Mouse (Mus musculus) olfactory bulb, adult 2 months (tissue): ENCODE results near the gene Erc1. TPM values are rescaled to one million over a fixed set of nuclear protein-coding genes. Genes with fewer than 3 reads are reported as not detected.

Experiments used
- H3K27ac ChIP-seq: fragments of 200-500 bp; 2 replicates; pipeline ENCODE4 v1.5.1; 2012; ENCODE audit warnings: low read depth, low read length; ENCODE audit not compliant: insufficient read depth
- H3K4me1 ChIP-seq: fragments of 200-500 bp; 2 replicates; pipeline ENCODE4 v1.6.1; 2012; ENCODE audit warnings: low read length; ENCODE audit not compliant: control insufficient read depth, insufficient read depth
- H3K4me3 ChIP-seq: fragments of 200-500 bp; 2 replicates; pipeline ENCODE4 v1.5.1; 2012; ENCODE audit warnings: mild to moderate bottlenecking, low read depth, low read length, moderate library complexity; ENCODE audit not compliant: insufficient read depth
- CTCF ChIP-seq: fragments of 200-500 bp; IDR thresholded peaks from 2 replicates; pipeline ENCODE4 v1.5.1; 2012; ENCODE audit warnings: low read depth, mild to moderate bottlenecking, low read length, moderate library complexity; ENCODE audit not compliant: insufficient read depth
- POLR2A ChIP-seq: fragments of 200-500 bp; IDR thresholded peaks from 2 replicates; pipeline ENCODE4 v1.6.1; 2012; ENCODE audit warnings: mild to moderate bottlenecking, low read depth, low read length, moderate library complexity; ENCODE audit not compliant: insufficient read depth
- WGBS: fragments of 180-500 bp; shearing (Covaris S2); methylation state at CpG from one replicate; pipeline ENCODE4 v1.1.7; 2018; 5-methylcytosine and 5-hydroxymethylcytosine counted together
- polyA plus RNA-seq: library from polyadenylated mRNA; stranded (reverse); fragments of >200 nt; gene quantifications from 2 replicates; pipeline ENCODE4 v1.2.4, GENCODE M21; 2012; ENCODE audit warnings: low replicate concordance; ENCODE audit not compliant: missing spikeins, insufficient read depth, insufficient read length

The Erc1 gene
- polyA plus RNA-seq, 1 experiment: not detected

DNA sequence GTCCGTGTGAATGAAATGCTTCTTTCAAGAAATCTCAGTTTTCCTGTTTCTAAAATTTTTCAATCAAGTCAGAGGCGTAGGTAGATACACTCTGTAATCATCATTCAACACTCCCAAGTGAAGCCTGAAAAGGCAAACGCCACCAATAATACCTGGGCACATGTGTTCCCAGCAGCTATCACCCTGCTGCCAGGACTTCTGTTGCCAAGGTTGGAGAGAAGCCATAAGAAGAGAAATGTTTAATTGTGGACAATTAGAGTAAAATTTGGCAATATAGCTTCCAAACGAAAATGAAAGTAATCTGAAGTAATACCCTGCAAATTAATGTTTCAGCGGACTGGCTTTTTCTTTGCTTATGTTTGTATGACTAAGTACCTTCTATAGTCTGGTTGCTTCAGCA lies 140.1 kb downstream of the Erc1 start:
- WGBS: 79% methylated on average over 5 of the region's 5 CpGs
- Histone ChIP-seq H3K27ac (no peak overlapping the region), H3K4me3 (no peak overlapping the region), H3K4me1 (0 out of 2 replicates have a peak, but pooled peaks cover 2% of the 10 kb centered on the region)
- TF ChIP-seq CTCF (no peak), POLR2A (no peak)

DNA sequence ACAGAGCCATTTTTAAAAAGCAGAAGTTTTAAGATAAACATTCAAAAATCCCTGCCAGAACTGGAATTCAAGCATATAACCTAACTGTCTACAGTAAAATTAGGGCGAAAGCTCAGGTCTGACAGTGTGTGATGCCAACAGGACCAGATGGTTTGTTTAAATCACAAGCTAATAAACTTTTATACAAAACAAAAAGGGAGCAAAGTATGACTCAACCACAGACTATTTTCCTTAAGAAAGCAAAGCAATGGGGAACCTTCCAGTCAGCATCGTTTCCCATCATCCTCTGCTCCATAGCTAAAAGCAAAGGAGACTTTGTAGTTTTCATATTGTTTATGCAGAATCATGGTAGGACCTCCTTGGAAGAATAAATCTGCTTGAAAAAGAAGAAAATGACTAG lies 143.1 kb downstream of the Erc1 start:
- no peaks in the 10 kb centered on the region for H3K4me1 ChIP-seq
- H3K27ac ChIP-seq: no peak overlapping the region
- H3K4me3 ChIP-seq: no peak overlapping the region
- TF ChIP-seq CTCF (no peak), POLR2A (no peak)
- WGBS: 83% methylated on average over 2 of the region's 2 CpGs

DNA sequence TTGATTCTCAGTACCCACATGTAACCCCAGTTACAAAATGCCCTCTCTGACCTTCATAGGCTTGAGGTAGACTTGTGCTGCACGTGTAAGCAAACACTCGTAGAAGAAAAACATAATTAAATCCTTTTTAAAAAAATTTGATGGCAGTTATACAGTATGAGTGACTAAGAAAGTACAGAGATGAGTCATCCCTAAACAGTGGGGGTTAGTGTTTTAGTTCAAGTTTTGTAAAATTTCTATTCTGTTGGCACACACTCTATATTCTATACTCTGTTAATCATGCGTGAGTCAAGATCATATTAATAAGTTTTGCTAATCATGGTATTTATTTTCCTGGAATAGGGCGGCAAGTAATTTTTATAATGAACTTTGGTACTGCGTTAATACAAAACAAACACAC lies 155.2 kb downstream of the Erc1 start:
- H3K4me3 ChIP-seq: no peak overlapping the region
- WGBS: 66% methylated on average over 5 of the region's 5 CpGs
- TF ChIP-seq CTCF (no peak), POLR2A (no peak)
- H3K4me1 ChIP-seq: no peaks in the 10 kb centered on the region
- no peak overlapping the region for H3K27ac ChIP-seq

DNA sequence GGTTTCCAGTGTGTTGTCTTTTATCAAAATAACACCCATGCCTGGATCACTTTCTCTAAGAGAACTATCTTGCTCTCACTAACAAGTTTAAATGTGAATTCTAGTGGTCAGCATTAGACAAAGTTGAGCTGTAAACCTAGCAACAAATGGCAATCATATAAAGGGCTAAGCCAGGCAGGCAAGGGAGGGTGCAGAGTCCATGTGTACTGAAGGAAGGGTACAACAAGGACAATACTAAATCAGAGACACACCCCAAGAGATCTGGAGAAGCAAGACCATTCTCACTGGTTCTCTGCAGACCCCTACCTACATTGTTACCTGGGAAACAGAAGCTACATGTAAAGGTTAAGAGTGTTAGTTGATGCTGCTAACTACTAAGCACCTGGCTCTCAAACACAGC lies 161.5 kb downstream of the Erc1 start:
- Histone ChIP-seq H3K4me1 (no peaks in the 10 kb centered on the region), H3K27ac (no peak overlapping the region), H3K4me3 (no peak overlapping the region)
- TF ChIP-seq CTCF (no peak), POLR2A (no peak)

DNA sequence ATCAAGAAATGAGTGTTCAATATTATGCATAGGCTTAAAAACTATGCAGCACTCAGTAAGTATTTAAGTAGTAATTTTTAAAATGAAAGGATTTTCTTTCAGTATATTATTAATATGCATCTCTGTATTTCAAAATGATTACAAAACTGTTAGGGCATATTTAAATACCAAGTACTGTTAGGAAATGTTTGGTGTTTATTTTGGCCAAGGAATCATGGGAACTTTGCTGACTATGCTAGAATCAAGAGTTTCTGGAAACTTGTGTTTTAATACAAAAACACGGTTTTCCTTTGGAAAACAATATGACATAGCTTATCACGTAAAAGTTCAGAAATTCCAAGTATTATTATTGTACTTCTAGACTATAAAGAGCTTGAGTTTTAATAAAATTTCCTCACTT lies 167.2 kb downstream of the Erc1 start:
- no peak overlapping the region for H3K27ac ChIP-seq
- no peak overlapping the region for H3K4me3 ChIP-seq
- 96% methylated on average over 2 of the region's 2 CpGs for WGBS
- no peaks in the 10 kb centered on the region for H3K4me1 ChIP-seq
- no peak for TF ChIP-seq POLR2A
- no peak for TF ChIP-seq CTCF

DNA sequence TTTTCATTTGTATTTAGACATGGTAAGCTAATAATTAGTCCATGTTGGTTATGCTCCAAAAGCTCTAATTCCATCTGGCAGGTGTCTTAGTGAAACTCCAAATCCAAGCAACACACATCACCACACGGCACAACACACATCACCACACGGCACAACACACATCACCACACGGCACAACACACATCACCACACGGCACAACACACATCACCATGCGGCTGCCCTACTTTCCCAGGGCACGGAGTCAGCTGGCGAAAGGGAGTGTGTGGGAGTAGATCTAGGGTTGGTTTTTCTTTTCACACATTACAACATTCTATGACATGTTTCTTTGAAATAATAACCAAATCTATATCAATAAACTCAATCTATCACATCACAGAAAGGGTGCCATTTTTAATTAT lies 173.2 kb downstream of the Erc1 start:
- H3K4me1 ChIP-seq: peaks cover 2% of the 10 kb centered on the region; the same call in 1 of the 2 replicates
- H3K4me3 ChIP-seq: no peak overlapping the region
- TF ChIP-seq CTCF: no peak
- no peak for TF ChIP-seq POLR2A
- WGBS: 51% methylated on average over 7 of the region's 7 CpGs
- H3K27ac ChIP-seq: no peak overlapping the region

DNA sequence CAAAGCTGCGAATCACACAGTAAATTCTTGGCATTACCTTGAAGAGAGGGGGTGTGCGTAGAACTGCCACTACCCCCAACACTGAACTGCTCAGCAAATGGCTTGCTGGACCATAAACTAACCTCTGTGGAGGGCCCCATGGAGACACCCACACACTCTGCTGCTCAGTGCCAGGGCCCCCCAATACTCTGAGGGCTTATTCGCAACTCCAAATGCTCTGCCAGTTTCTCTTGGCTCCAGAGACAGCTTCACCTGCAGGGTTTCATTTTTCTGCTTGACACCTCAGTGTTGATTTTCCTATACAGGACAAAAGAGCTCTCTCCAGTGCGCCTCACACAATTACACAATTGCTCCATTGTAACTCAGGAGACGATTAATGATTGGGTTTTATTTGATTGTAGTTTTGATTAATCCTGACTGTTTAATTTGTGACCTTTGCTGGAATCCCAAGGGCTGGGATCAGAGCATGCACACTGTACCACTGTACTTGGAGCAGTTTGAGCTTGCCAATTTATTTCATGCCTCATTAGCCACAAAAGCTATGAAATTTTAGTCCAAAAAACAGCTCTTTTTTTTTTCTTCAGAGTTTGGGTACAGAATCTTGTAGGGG lies 173.7 kb downstream of the Erc1 start:
- Histone ChIP-seq H3K27ac (no peak overlapping the region), H3K4me3 (no peak overlapping the region), H3K4me1 (peaks cover 2% of the 10 kb centered on the region; the same call in 1 of the 2 replicates)
- 48% methylated on average over 5 of the region's 5 CpGs for WGBS
- TF ChIP-seq POLR2A (no peak), CTCF (no peak)

DNA sequence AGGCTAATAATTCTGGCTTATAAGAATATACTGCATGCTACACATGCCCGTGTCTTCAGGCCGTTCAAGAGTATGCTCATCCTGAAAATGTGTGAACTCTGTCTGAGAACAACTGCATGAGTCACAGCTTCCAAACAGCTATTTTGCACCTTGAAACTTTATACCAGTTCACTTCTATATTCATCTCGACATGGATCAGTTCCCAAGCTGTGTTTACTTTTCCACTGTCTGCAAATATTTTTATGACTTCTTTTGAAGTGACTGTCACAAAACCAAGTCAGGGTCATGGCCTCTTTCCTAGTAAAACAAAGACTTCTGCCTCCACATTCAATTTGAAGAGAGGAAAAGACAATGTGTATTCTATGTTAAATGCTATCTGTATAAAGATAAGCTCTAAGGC lies 178.2 kb downstream of the Erc1 start:
- no peak overlapping the region for H3K27ac ChIP-seq
- TF ChIP-seq CTCF (no peak), POLR2A (no peak)
- 67% methylated on average over 3 of the region's 3 CpGs for WGBS
- no peak overlapping the region for H3K4me3 ChIP-seq
- peaks cover 2% of the 10 kb centered on the region; the same call in 1 of the 2 replicates for H3K4me1 ChIP-seq

DNA sequence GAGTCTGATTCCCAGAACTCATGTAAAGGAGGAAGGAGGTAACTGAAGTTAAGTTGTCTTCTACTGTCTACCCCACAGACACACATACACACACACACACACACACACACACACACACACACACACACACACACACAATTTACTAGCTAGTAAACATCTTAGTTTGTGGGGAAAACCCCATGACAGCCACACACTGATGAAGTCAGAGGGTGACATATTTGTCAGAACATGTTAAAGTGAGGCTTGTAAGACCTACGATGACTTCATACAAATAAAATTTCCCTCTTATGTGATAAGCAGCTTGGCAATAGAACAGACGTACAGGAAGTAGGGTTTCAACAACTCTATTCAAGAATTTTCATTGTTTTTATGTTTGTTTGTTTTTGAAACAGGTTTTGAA lies 185.0 kb downstream of the Erc1 start:
- TF ChIP-seq POLR2A: no peak
- no peak for TF ChIP-seq CTCF
- H3K4me1 ChIP-seq: no peaks in the 10 kb centered on the region
- no peak overlapping the region for H3K27ac ChIP-seq
- 94% methylated on average over 2 of the region's 2 CpGs for WGBS
- no peak overlapping the region for H3K4me3 ChIP-seq

DNA sequence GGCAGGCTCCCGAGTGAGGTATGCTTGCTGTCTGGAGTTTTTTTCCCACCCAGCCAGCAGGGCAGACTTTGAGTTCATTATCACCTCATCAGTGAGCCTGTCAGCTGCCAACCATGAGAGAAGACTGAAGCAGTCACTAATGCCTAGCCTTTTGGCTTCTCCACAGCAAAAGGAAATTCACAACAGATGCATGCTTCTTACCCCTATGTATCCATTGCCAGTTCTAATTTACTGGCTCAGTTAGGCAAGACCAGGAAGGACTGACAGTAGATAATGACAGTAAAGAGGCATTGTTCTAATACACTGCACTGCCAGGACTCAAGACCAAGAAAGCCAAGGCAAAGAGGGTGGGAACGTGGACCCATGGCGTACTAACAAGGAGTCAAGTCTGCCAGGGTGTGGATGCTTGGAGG lies 186.9 kb downstream of the Erc1 start:
- no peaks in the 10 kb centered on the region for H3K4me1 ChIP-seq
- H3K4me3 ChIP-seq: no peak overlapping the region
- H3K27ac ChIP-seq: no peak overlapping the region
- no peak for TF ChIP-seq CTCF
- no peak for TF ChIP-seq POLR2A
- WGBS: 71% methylated on average over 3 of the region's 3 CpGs
